Mouse (Mus musculus) brain, embryonic 14.5 days (tissue): ENCODE data around the gene Ankmy2.
A peak's percentile ranks its signal among the peaks of the same experiment; 100 is the strongest.

Experiments
- CTCF ChIP-seq: fragments of 200-500 bp; IDR thresholded peaks from 2 replicates; pipeline ENCODE4 v1.5.1; 2012; ENCODE audit warnings: inconsistent platforms, mild to moderate bottlenecking, moderate library complexity, borderline replicate concordance; ENCODE audit not compliant: insufficient read depth, insufficient read length; ENCODE audit errors: extremely low read depth
- POLR2A ChIP-seq: fragments of 200-500 bp; IDR thresholded peaks from 2 replicates; pipeline ENCODE4 v1.6.1; 2012; ENCODE audit warnings: mild to moderate bottlenecking, inconsistent platforms, borderline replicate concordance; ENCODE audit not compliant: poor library complexity, insufficient read depth, insufficient read length, severe bottlenecking; ENCODE audit errors: extremely low read depth

- TF ChIP-seq CTCF: peak; percentile 84
- TF ChIP-seq POLR2A: no peak
Measured at GRCm38 (mm10) chr12:36215149-36215480, 58.2 kb downstream of the Ankmy2 start.
